Comparison of ENCODE assay signal across 15 mouse cellular contexts in the genomic region with DNA sequence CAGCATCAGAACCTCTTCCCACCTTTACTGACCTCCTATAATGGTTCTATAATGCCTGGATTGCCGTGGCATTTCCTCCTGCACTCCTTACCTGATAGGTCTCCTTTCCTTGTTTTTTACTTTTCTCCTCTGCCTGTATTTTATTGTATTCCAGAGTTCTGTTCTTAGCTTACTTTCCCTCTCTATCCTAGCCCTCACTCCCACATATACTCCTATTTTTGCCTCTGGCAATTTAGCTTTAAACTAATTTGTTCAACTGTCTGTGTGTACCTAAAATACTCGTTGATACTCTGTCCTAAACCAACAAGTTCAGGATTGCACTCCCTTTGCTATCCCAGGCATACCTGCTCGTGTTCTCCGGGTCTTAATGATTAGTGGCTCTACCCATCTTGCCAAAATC.
"Had no signal": no experiment of that assay in that cellular context is flagged by ENCODE, and none has a peak within 500 bp of the region (broad histone marks: within the 10 kb centered on the region; RNA-seq: fewer than 3 reads in every experiment).

No protein-coding gene starts in this region.

- H3K4me1 ChIP-seq: midbrain, embryonic 10.5 days; midbrain, embryonic 12.5 days; neural tube, embryonic 12.5 days; stomach, embryonic 15.5 days had no signal

- H3K4me2 ChIP-seq: lung, embryonic 14.5 days; midbrain, embryonic 12.5 days; neural tube, embryonic 12.5 days; stomach, embryonic 15.5 days had no signal

- H3K27me3 ChIP-seq: neural tube, embryonic 12.5 days; stomach, embryonic 15.5 days had no signal

- H3K36me3 ChIP-seq: midbrain, embryonic 10.5 days; midbrain, embryonic 12.5 days; neural tube, embryonic 12.5 days; stomach, embryonic 15.5 days had no signal

- H3K9me3 ChIP-seq: midbrain, embryonic 10.5 days; midbrain, embryonic 12.5 days; neural tube, embryonic 12.5 days; stomach, embryonic 15.5 days had no signal

- H3K4me3 ChIP-seq: midbrain, embryonic 10.5 days; midbrain, embryonic 12.5 days; neural tube, embryonic 12.5 days; stomach, embryonic 15.5 days had no signal

- ATAC-seq: midbrain, embryonic 16.5 days had no signal

- H3K9ac ChIP-seq: lung, embryonic 14.5 days; midbrain, embryonic 12.5 days; neural tube, embryonic 12.5 days; stomach, embryonic 15.5 days had no signal

- H3K27ac ChIP-seq: midbrain, embryonic 10.5 days; midbrain, embryonic 12.5 days; neural tube, embryonic 12.5 days; stomach, embryonic 15.5 days; stomach, postnatal 0 days had no signal

- DNase-seq: lung, adult 18-20 months; lung, embryonic 14.5 days; lung, postnatal 10 days; lung, postnatal 4 days; midbrain, embryonic 14.5 days; right cerebral cortex, postnatal 14 days; thymus, adult 2 months; thymus, postnatal 25 days; thymus, postnatal 4 days had no signal
